Mouse (Mus musculus): Measurements from ENCODE around the gene Mtmr12.

- no peak for TF ChIP-seq CTCF (IDR thresholded peaks at IDR 0.05)
- TF ChIP-seq POLR2A (IDR thresholded peaks at IDR 0.05; ENCODE audit: insufficient read depth, low read depth, low read length) = no peak
Observed at GRCm38 (mm10) chr15:12240705-12241328, 36.0 kb downstream of the Mtmr12 start.
